Mouse (Mus musculus): ENCODE measurements at regions not wholly inside any gene's neighbourhood (a gene's known extent, or its start where the extent isn't known, plus 50 kb on each side); places are given as distances from the start of the nearest gene placed in this dataset.

DNA sequence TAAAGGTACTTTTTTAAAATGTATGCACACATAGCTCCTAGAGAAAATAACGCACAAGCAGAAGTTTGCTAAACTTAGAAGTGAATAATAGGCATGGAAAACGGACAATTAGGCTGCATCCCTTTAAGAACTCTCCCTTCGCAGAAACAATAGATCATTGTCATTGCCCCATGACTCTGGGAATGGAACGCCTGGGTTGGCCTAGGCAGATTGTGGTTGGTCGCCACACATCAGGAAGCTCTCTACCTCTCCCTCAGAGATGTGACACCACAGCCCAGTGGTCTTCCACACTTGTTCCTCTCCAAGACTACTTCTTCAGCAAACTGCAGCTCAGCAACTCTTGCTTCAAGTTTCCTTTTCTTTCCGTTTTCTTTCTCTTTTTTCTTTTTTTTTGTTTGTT lies 247.8 kb downstream of the Gxylt1 start:
- Histone ChIP-seq H3K36me3 (ENCODE audit: control insufficient read depth, insufficient read depth, low read length, poor library complexity, severe bottlenecking) (no peaks in the 10 kb centered on the region), H3K9ac (ENCODE audit: low read depth, poor library complexity, severe bottlenecking) (no peak overlapping the region), H3K27ac (ENCODE audit: insufficient read depth, low read length) (no peak overlapping the region), H3K4me1 (ENCODE audit: control insufficient read depth, insufficient read depth, low read length) (no peaks in the 10 kb centered on the region), H3K9me3 (replicated peaks; ENCODE audit: control insufficient read depth, insufficient read depth, low read length, poor library complexity, severe bottlenecking) (no peaks in the 10 kb centered on the region), H3K27me3 (ENCODE audit: control insufficient read depth, insufficient read depth, low read length, poor library complexity, severe bottlenecking) (no peaks in the 10 kb centered on the region), H3K4me3 (ENCODE audit: low read depth, low read length) (no peak overlapping the region)
- TF ChIP-seq EP300 (IDR thresholded peaks at IDR 0.05; ENCODE audit: insufficient read depth, low read depth, low read length), result no peak
- TF ChIP-seq POLR2A (IDR thresholded peaks at IDR 0.05; ENCODE audit: insufficient read depth, low read length), result no peak
- TF ChIP-seq CTCF (IDR thresholded peaks at IDR 0.05; ENCODE audit: low read depth, low read length), result no peak

DNA sequence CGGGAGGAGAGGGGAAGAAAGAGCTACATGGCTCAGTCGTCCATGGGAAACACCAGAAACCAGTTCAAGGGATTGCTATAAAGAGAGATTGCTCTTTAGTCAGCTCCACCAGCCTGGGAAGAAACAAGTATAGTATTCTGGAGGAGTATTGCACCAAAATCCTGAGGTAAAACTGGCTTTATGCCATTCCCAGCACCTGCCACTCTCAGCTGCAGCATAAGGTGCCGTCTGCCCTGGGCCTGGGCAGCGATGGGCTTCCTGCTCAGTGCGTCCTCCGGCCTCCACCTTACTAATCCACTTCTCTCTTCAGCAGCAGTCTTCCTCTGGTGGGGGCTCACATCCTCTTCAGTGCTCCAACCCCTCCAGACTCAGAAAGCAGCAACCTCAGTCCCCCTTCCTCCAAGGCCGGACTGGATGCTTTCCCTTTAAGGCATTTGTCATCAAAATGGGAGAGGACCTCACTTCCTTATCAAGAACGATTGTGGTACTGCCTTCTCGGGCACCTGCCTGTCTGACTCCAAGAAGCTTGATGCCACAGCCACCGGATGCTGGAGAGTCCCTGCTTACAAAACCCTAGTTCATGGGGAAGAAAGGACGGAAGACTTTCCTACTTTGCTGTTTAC lies 248.4 kb downstream of the Gxylt1 start:
- Histone ChIP-seq H3K36me3 (ENCODE audit: control insufficient read depth, insufficient read depth, low read length, poor library complexity, severe bottlenecking) (no peaks in the 10 kb centered on the region), H3K9me3 (replicated peaks; ENCODE audit: control insufficient read depth, insufficient read depth, low read length, poor library complexity, severe bottlenecking) (no peaks in the 10 kb centered on the region)
- TF ChIP-seq CTCF (IDR thresholded peaks at IDR 0.05; ENCODE audit: low read depth, low read length), result no peak
- no peak for TF ChIP-seq EP300 (IDR thresholded peaks at IDR 0.05; ENCODE audit: insufficient read depth, low read depth, low read length)
- TF ChIP-seq POLR2A (IDR thresholded peaks at IDR 0.05; ENCODE audit: insufficient read depth, low read length), result no peak

DNA sequence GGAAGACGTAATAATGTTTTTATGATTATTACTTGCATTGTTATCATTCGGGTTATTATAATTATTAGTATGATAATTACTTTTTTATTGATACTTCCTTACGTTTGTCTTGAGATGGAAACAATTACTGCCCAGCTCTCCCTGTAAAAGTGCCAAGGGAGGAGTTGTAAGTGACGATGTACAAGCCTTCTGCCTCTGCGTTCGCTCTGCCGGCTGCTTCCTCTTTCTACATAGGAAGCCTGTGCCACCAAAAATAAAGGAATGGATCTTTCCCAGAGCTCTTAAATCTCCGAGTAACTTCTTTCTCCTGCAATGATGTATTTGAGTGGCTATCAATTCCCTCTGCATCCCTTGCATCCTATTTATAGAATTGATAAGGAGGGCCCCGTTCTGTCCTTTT lies 249.2 kb downstream of the Gxylt1 start:
- H3K9me3 ChIP-seq (replicated peaks; ENCODE audit: control insufficient read depth, insufficient read depth, low read length, poor library complexity, severe bottlenecking), result no peaks in the 10 kb centered on the region

More for the DNA sequence above, 248.4 kb downstream of the Gxylt1 start:
- H3K4me1 ChIP-seq (ENCODE audit: control insufficient read depth, insufficient read depth, low read length), result no peaks in the 10 kb centered on the region
- H3K27ac ChIP-seq (ENCODE audit: insufficient read depth, low read length), result no peak overlapping the region
- H3K27me3 ChIP-seq (ENCODE audit: control insufficient read depth, insufficient read depth, low read length, poor library complexity, severe bottlenecking), result no peaks in the 10 kb centered on the region
- no peak overlapping the region for H3K9ac ChIP-seq (ENCODE audit: low read depth, poor library complexity, severe bottlenecking)
- no peak overlapping the region for H3K4me3 ChIP-seq (ENCODE audit: low read depth, low read length)

DNA sequence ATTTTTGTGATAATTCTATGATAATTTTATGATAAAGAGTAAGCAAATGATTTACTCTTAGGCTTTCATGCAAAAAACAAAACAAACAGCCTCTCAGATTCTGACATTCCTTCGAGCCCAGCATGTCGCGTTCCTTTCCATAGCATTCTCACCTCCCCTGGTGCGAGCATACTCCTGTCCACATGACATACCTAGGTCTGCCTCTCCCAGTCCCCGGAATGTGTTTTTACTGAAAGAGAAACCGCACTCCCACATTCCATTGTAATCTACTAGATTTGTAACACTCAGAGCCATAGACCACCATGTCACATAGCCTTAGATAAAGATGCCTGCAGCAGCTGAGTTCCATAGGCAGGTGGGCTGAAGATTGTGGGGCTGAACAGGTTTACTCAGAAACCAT lies 250.8 kb downstream of the Gxylt1 start:
- Histone ChIP-seq H3K27ac (ENCODE audit: insufficient read depth, low read length) (no peak overlapping the region), H3K36me3 (ENCODE audit: control insufficient read depth, insufficient read depth, low read length, poor library complexity, severe bottlenecking) (no peaks in the 10 kb centered on the region), H3K4me1 (ENCODE audit: control insufficient read depth, insufficient read depth, low read length) (no peaks in the 10 kb centered on the region), H3K27me3 (ENCODE audit: control insufficient read depth, insufficient read depth, low read length, poor library complexity, severe bottlenecking) (no peaks in the 10 kb centered on the region), H3K4me3 (ENCODE audit: low read depth, low read length) (no peak overlapping the region), H3K9ac (ENCODE audit: low read depth, poor library complexity, severe bottlenecking) (no peak overlapping the region), H3K9me3 (replicated peaks; ENCODE audit: control insufficient read depth, insufficient read depth, low read length, poor library complexity, severe bottlenecking) (no peaks in the 10 kb centered on the region; the same call in 1 of the 2 replicates)
- TF ChIP-seq POLR2A (IDR thresholded peaks at IDR 0.05; ENCODE audit: insufficient read depth, low read length) (no peak), CTCF (IDR thresholded peaks at IDR 0.05; ENCODE audit: low read depth, low read length) (no peak), EP300 (IDR thresholded peaks at IDR 0.05; ENCODE audit: insufficient read depth, low read depth, low read length) (no peak)

More for the DNA sequence above, 249.2 kb downstream of the Gxylt1 start:
- TF ChIP-seq EP300 (IDR thresholded peaks at IDR 0.05; ENCODE audit: insufficient read depth, low read depth, low read length), result no peak
- TF ChIP-seq CTCF (IDR thresholded peaks at IDR 0.05; ENCODE audit: low read depth, low read length), result no peak
- TF ChIP-seq POLR2A (IDR thresholded peaks at IDR 0.05; ENCODE audit: insufficient read depth, low read length), result no peak
- no peaks in the 10 kb centered on the region for H3K36me3 ChIP-seq (ENCODE audit: control insufficient read depth, insufficient read depth, low read length, poor library complexity, severe bottlenecking)
- H3K4me3 ChIP-seq (ENCODE audit: low read depth, low read length), result no peak overlapping the region
- no peaks in the 10 kb centered on the region for H3K27me3 ChIP-seq (ENCODE audit: control insufficient read depth, insufficient read depth, low read length, poor library complexity, severe bottlenecking)
- H3K9ac ChIP-seq (ENCODE audit: low read depth, poor library complexity, severe bottlenecking), result no peak overlapping the region
- H3K27ac ChIP-seq (ENCODE audit: insufficient read depth, low read length), result no peak overlapping the region
- H3K4me1 ChIP-seq (ENCODE audit: control insufficient read depth, insufficient read depth, low read length), result no peaks in the 10 kb centered on the region

DNA sequence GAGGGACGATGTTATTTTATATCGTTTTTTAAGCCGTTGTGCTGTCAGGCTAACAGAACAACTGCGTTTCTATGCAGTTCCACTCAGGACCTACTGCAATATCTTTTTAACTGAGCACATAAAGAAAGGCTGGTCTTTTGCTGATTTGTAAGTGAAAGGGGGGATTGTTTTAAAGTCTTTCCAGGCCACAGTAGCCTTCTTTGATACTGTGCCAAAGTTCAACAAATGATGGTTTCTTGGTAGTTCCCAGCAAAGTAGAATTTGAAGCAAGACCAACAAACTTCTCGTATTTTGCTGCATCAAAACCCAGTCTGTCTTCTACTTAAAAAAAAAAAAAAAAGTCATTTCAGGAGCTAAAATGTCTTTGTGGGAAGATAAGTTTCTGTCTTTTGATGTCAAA lies 263.8 kb downstream of the Gxylt1 start:
- TF ChIP-seq CTCF (IDR thresholded peaks at IDR 0.05; ENCODE audit: low read depth, low read length), result no peak
- H3K27ac ChIP-seq (ENCODE audit: insufficient read depth, low read length), result no peak overlapping the region
- no peaks in the 10 kb centered on the region for H3K27me3 ChIP-seq (ENCODE audit: control insufficient read depth, insufficient read depth, low read length, poor library complexity, severe bottlenecking)
- H3K9ac ChIP-seq (ENCODE audit: low read depth, poor library complexity, severe bottlenecking), result no peak overlapping the region
- no peaks in the 10 kb centered on the region for H3K36me3 ChIP-seq (ENCODE audit: control insufficient read depth, insufficient read depth, low read length, poor library complexity, severe bottlenecking)
- H3K4me3 ChIP-seq (ENCODE audit: low read depth, low read length), result no peak overlapping the region
- no peaks in the 10 kb centered on the region for H3K9me3 ChIP-seq (replicated peaks; ENCODE audit: control insufficient read depth, insufficient read depth, low read length, poor library complexity, severe bottlenecking)
- H3K4me1 ChIP-seq (ENCODE audit: control insufficient read depth, insufficient read depth, low read length), result no peaks in the 10 kb centered on the region

DNA sequence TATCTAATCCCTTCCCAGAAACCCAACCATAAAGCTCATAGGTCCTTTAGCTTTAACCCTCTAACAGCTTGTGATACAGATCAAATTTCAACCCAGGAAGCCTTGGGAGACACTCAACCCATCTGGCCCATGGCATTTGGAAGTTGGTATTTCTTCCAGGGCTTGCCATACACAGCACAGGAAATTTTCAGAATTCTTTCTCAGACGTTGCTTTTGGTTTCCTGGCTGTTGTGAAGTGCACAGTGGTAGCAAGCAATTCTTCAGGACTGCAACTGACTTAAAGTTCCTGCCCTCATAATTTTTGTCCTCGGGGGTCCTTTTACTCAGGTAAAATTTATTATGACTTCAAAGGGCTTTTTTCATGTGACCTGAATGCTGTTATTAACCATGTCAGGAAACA lies 264.4 kb downstream of the Gxylt1 start:
- H3K27ac ChIP-seq (ENCODE audit: insufficient read depth, low read length), result no peak overlapping the region
- H3K27me3 ChIP-seq (ENCODE audit: control insufficient read depth, insufficient read depth, low read length, poor library complexity, severe bottlenecking), result no peaks in the 10 kb centered on the region
- H3K36me3 ChIP-seq (ENCODE audit: control insufficient read depth, insufficient read depth, low read length, poor library complexity, severe bottlenecking), result no peaks in the 10 kb centered on the region
- TF ChIP-seq EP300 (IDR thresholded peaks at IDR 0.05; ENCODE audit: insufficient read depth, low read depth, low read length) (no peak), POLR2A (IDR thresholded peaks at IDR 0.05; ENCODE audit: insufficient read depth, low read length) (no peak), CTCF (IDR thresholded peaks at IDR 0.05; ENCODE audit: low read depth, low read length) (no peak)
- H3K4me3 ChIP-seq (ENCODE audit: low read depth, low read length), result no peak overlapping the region
- H3K4me1 ChIP-seq (ENCODE audit: control insufficient read depth, insufficient read depth, low read length), result no peaks in the 10 kb centered on the region
- H3K9me3 ChIP-seq (replicated peaks; ENCODE audit: control insufficient read depth, insufficient read depth, low read length, poor library complexity, severe bottlenecking), result no peaks in the 10 kb centered on the region
- H3K9ac ChIP-seq (ENCODE audit: low read depth, poor library complexity, severe bottlenecking), result no peak overlapping the region
